Mouse (Mus musculus) kidney, postnatal 10 days (tissue): ENCODE data around the gene Rad51b.

Experiments used
- DNase-seq: peaks from one replicate; pipeline ENCODE4 v3.0.0; 2021; ENCODE audit warnings: mixed read lengths

Gene Rad51b

GRCm38 (mm10) chr12:79707565-79708422, 410.7 kb downstream of the Rad51b start:
- DNase-seq = no peak

GRCm38 (mm10) chr12:79708423-79708733, 411.3 kb downstream of the Rad51b start:
- peak; percentile 48 for DNase-seq

GRCm38 (mm10) chr12:79713286-79713685, 416.2 kb downstream of the Rad51b start:
- DNase-seq = no peak

GRCm38 (mm10) chr12:79714484-79714883, 417.4 kb downstream of the Rad51b start:
- DNase-seq = no peak

- DNase-seq = peak; percentile 37
Observed at GRCm38 (mm10) chr12:79715506-79716345, 418.6 kb downstream of the Rad51b start.

- no peak for DNase-seq
Observed at GRCm38 (mm10) chr12:79719091-79719846, 422.2 kb downstream of the Rad51b start.

- DNase-seq = no peak
Observed at GRCm38 (mm10) chr12:79719847-79720201, 422.7 kb downstream of the Rad51b start.

- no peak for DNase-seq
Observed at GRCm38 (mm10) chr12:79724875-79725274, 427.8 kb downstream of the Rad51b start.

GRCm38 (mm10) chr12:79725711-79726110, 428.6 kb downstream of the Rad51b start:
- DNase-seq = no peak

GRCm38 (mm10) chr12:79726116-79726515, 429.0 kb downstream of the Rad51b start:
- DNase-seq = no peak

GRCm38 (mm10) chr12:79726959-79727358, 429.9 kb downstream of the Rad51b start:
- DNase-seq = peak; percentile 53

- no peak for DNase-seq
Observed at GRCm38 (mm10) chr12:79729926-79730506, 432.9 kb downstream of the Rad51b start.

GRCm38 (mm10) chr12:79731905-79732304, 434.8 kb downstream of the Rad51b start:
- no peak for DNase-seq

GRCm38 (mm10) chr12:79732355-79733115, 435.5 kb downstream of the Rad51b start:
- no peak for DNase-seq

- DNase-seq = peak; percentile 62
Observed at GRCm38 (mm10) chr12:79735341-79735785, 438.3 kb downstream of the Rad51b start.

- no peak for DNase-seq
Observed at GRCm38 (mm10) chr12:79735882-79736281, 438.8 kb downstream of the Rad51b start.

- no peak for DNase-seq
Observed at GRCm38 (mm10) chr12:79738700-79739099, 441.6 kb downstream of the Rad51b start.

- DNase-seq = no peak
Observed at GRCm38 (mm10) chr12:79739918-79740639, 443.0 kb downstream of the Rad51b start.

- no peak for DNase-seq
Observed at GRCm38 (mm10) chr12:79742211-79742610, 445.1 kb downstream of the Rad51b start.

- DNase-seq = no peak
Observed at GRCm38 (mm10) chr12:79744131-79744530, 447.0 kb downstream of the Rad51b start.

- no peak for DNase-seq
Observed at GRCm38 (mm10) chr12:79745225-79745624, 448.1 kb downstream of the Rad51b start.
